Mouse (Mus musculus) CH12.LX (cell line): ENCODE measurements around the gene Spire2. TPM values are rescaled to one million over a fixed set of nuclear protein-coding genes. Genes with fewer than 3 reads are reported as not detected.

Experiments
- DNase-seq: peaks from one replicate; pipeline ENCODE4 v3.0.0-alpha.2; 2013; ENCODE audit errors: extremely low read depth
- H3K27ac ChIP-seq: 2 replicates; pipeline ENCODE4 v1.5.1; 2012; ENCODE audit warnings: low read depth, mild to moderate bottlenecking, control low read depth, moderate library complexity; ENCODE audit not compliant: insufficient read depth
- H3K27me3 ChIP-seq: replicated peaks from 2 replicates; pipeline ENCODE3; 2012; ENCODE audit warnings: inconsistent platforms
- H3K36me3 ChIP-seq, 2 experiments: replicated peaks in 1 of 2; 2 replicates each; pipeline versions ENCODE3 to v1.6.1; 2012; ENCODE audit warnings: inconsistent platforms in 1 of 2, low read length in 1 of 2, mild to moderate bottlenecking in 1 of 2, mixed read lengths in 1 of 2, moderate library complexity in 1 of 2; ENCODE audit not compliant: control insufficient read depth in 1 of 2, insufficient read depth in 1 of 2
- H3K4me1 ChIP-seq, 2 experiments: 2 replicates each; pipeline ENCODE4 v1.6.1; 2012; ENCODE audit warnings: inconsistent platforms in 1 of 2, moderate library complexity in 1 of 2; ENCODE audit not compliant: insufficient read depth in 2 of 2, control insufficient read depth in 1 of 2
- H3K4me2 ChIP-seq: 2 replicates; pipeline ENCODE4 v1.6.1; 2012; ENCODE audit warnings: low read depth, mild to moderate bottlenecking, control low read depth; ENCODE audit not compliant: poor library complexity, insufficient read depth, severe bottlenecking
- H3K4me3 ChIP-seq, 3 experiments: fragments of 150-350 bp in 1 of 3; sonication (generic) in 1 of 3; replicated peaks in 1 of 3; 2 replicates each; pipeline versions ENCODE3 to v1.5.1; 2011 to 2012; ENCODE audit warnings: low read depth in 2 of 3, low read length in 2 of 3, mild to moderate bottlenecking in 2 of 3, moderate library complexity in 2 of 3, control low read depth in 1 of 3, improper control_type of control experiment in 1 of 3, inconsistent platforms in 1 of 3, mixed read lengths in 1 of 3; ENCODE audit not compliant: poor library complexity in 1 of 3
- H3K79me2 ChIP-seq: replicated peaks from 2 replicates; pipeline ENCODE4 v1.6.1; 2012; ENCODE audit warnings: mild to moderate bottlenecking, moderate library complexity; ENCODE audit not compliant: control insufficient read depth, poor library complexity, insufficient read depth, severe bottlenecking; ENCODE audit errors: extremely low read depth
- H3K9ac ChIP-seq: 2 replicates; pipeline ENCODE4 v1.6.1; 2012; ENCODE audit warnings: low read depth, mild to moderate bottlenecking, control low read depth, moderate library complexity; ENCODE audit not compliant: insufficient read depth
- H3K9me3 ChIP-seq: replicated peaks from 2 replicates; pipeline ENCODE3; 2012; ENCODE audit warnings: low read length, inconsistent platforms, mixed read lengths
- BHLHE40 ChIP-seq: IDR thresholded peaks from 2 replicates; pipeline ENCODE4 v1.6.1; 2011; ENCODE audit warnings: mild to moderate bottlenecking, low read depth, low read length, improper control_type of control experiment
- CHD1 ChIP-seq: IDR thresholded peaks from 2 replicates; pipeline ENCODE4 v1.6.1; 2012; ENCODE audit warnings: low read depth, low read length, improper control_type of control experiment, inconsistent platforms
- CHD2 ChIP-seq: IDR thresholded peaks from 2 replicates; pipeline ENCODE4 v1.6.1; 2011; ENCODE audit warnings: low read length, improper control_type of control experiment
- CTCF ChIP-seq, 2 experiments: IDR thresholded peaks in 1 of 2; conservative IDR thresholded peaks in 1 of 2; 2 replicates each; pipeline ENCODE4 v1.5.1; 2011 to 2012; ENCODE audit warnings: low read depth in 2 of 2, low read length in 2 of 2, improper control_type of control experiment in 1 of 2, inconsistent platforms in 1 of 2, mild to moderate bottlenecking in 1 of 2, moderate library complexity in 1 of 2
- E2F4 ChIP-seq: IDR thresholded peaks from 2 replicates; pipeline ENCODE4 v1.6.1; 2011; ENCODE audit warnings: low read depth, low read length, improper control_type of control experiment; ENCODE audit not compliant: insufficient replicate concordance
- ELF1 ChIP-seq: IDR thresholded peaks from 2 replicates; pipeline ENCODE4 v1.6.1; 2014; ENCODE audit warnings: low read depth, mild to moderate bottlenecking, inconsistent platforms, low read length, improper control_type of control experiment
- EP300 ChIP-seq: IDR thresholded peaks from 2 replicates; pipeline ENCODE4 v1.6.1; 2011; ENCODE audit warnings: low read length, improper control_type of control experiment
- ETS1 ChIP-seq: conservative IDR thresholded peaks from 2 replicates; pipeline ENCODE4 v1.6.1; 2012; ENCODE audit warnings: low read depth, mild to moderate bottlenecking, inconsistent platforms, low read length, improper control_type of control experiment, moderate library complexity
- GABPA ChIP-seq: IDR thresholded peaks from 2 replicates; pipeline ENCODE4 v1.6.1; 2012; ENCODE audit warnings: low read depth, low read length, improper control_type of control experiment, inconsistent platforms; ENCODE audit not compliant: insufficient replicate concordance
- HCFC1 ChIP-seq: IDR thresholded peaks from 2 replicates; pipeline ENCODE4 v1.6.1; 2012; ENCODE audit warnings: low read depth, mild to moderate bottlenecking, inconsistent platforms, low read length, improper control_type of control experiment
- IRF4 ChIP-seq: IDR thresholded peaks from 2 replicates; pipeline ENCODE4 v1.6.1; 2014; ENCODE audit warnings: low read depth, mild to moderate bottlenecking, inconsistent platforms, low read length, improper control_type of control experiment
- JUN ChIP-seq: IDR thresholded peaks from 2 replicates; pipeline ENCODE4 v1.6.1; 2011; ENCODE audit warnings: low read depth, mild to moderate bottlenecking, low read length, improper control_type of control experiment, moderate library complexity; ENCODE audit not compliant: insufficient read depth
- JUND ChIP-seq: conservative IDR thresholded peaks from 2 replicates; pipeline ENCODE4 v1.6.1; 2011; ENCODE audit warnings: low read depth, low read length, improper control_type of control experiment
- KAT2A ChIP-seq: IDR thresholded peaks from 2 replicates; pipeline ENCODE4 v1.6.1; 2012; ENCODE audit warnings: low read length, improper control_type of control experiment, inconsistent platforms; ENCODE audit not compliant: insufficient replicate concordance
- MAFK ChIP-seq: IDR thresholded peaks from 2 replicates; pipeline ENCODE4 v1.6.1; 2011; ENCODE audit warnings: low read length, improper control_type of control experiment; ENCODE audit not compliant: insufficient replicate concordance
- MAX ChIP-seq: IDR thresholded peaks from 2 replicates; pipeline ENCODE4 v1.6.1; 2011; ENCODE audit warnings: low read length, improper control_type of control experiment
- MAZ ChIP-seq: IDR thresholded peaks from 2 replicates; pipeline ENCODE4 v1.6.1; 2012; ENCODE audit warnings: low read depth, mild to moderate bottlenecking, inconsistent platforms, low read length, improper control_type of control experiment, moderate library complexity
- MEF2A ChIP-seq: IDR thresholded peaks from 2 replicates; pipeline ENCODE4 v1.6.1; 2014; ENCODE audit warnings: low read depth, mild to moderate bottlenecking, inconsistent platforms, low read length, improper control_type of control experiment, borderline replicate concordance
- MXI1 ChIP-seq: IDR thresholded peaks from 2 replicates; pipeline ENCODE4 v1.6.1; 2011; ENCODE audit warnings: mild to moderate bottlenecking, low read depth, low read length, improper control_type of control experiment
- MYC ChIP-seq: IDR thresholded peaks from 2 replicates; pipeline ENCODE4 v1.6.1; 2011; ENCODE audit warnings: low read depth, mild to moderate bottlenecking, improper control_type of control experiment, low read length
- NELFE ChIP-seq: IDR thresholded peaks from 2 replicates; pipeline ENCODE4 v1.6.1; 2011; ENCODE audit warnings: low read depth, low read length, improper control_type of control experiment
- NRF1 ChIP-seq: IDR thresholded peaks from 2 replicates; pipeline ENCODE4 v1.6.1; 2014; ENCODE audit warnings: low read depth, mild to moderate bottlenecking, inconsistent platforms, low read length, improper control_type of control experiment, moderate library complexity
- PAX5 ChIP-seq: IDR thresholded peaks from 2 replicates; pipeline ENCODE4 v1.6.1; 2012; ENCODE audit warnings: low read length, inconsistent platforms, mixed read lengths
- POLR2A ChIP-seq: IDR thresholded peaks from 2 replicates; pipeline ENCODE4 v1.6.1; 2011; ENCODE audit warnings: low read depth, mild to moderate bottlenecking, improper control_type of control experiment, low read length
- POLR2AphosphoS2 ChIP-seq: IDR thresholded peaks from 2 replicates; pipeline ENCODE4 v1.6.1; 2011; ENCODE audit warnings: low read depth, low read length, improper control_type of control experiment
- RAD21 ChIP-seq: IDR thresholded peaks from 2 replicates; pipeline ENCODE4 v1.6.1; 2011; ENCODE audit warnings: low read depth, mild to moderate bottlenecking, low read length, improper control_type of control experiment, moderate library complexity
- RCOR1 ChIP-seq: conservative IDR thresholded peaks from 2 replicates; pipeline ENCODE4 v1.6.1; 2012; ENCODE audit warnings: low read depth, mild to moderate bottlenecking, inconsistent platforms, low read length, improper control_type of control experiment
- SIN3A ChIP-seq: IDR thresholded peaks from 2 replicates; pipeline ENCODE4 v1.6.1; 2012; ENCODE audit warnings: low read length, improper control_type of control experiment, inconsistent platforms
- SMC3 ChIP-seq: IDR thresholded peaks from 2 replicates; pipeline ENCODE4 v1.6.1; 2011; ENCODE audit warnings: low read depth, low read length, improper control_type of control experiment
- TBP ChIP-seq: conservative IDR thresholded peaks from 2 replicates; pipeline ENCODE4 v1.6.1; 2011; ENCODE audit warnings: low read depth, low read length, improper control_type of control experiment
- TCF12 ChIP-seq: IDR thresholded peaks from 2 replicates; pipeline ENCODE4 v1.6.1; 2014; ENCODE audit warnings: low read depth, mild to moderate bottlenecking, inconsistent platforms, low read length, improper control_type of control experiment
- UBTF ChIP-seq: IDR thresholded peaks from 2 replicates; pipeline ENCODE4 v1.6.1; 2012; ENCODE audit warnings: low read depth, mild to moderate bottlenecking, inconsistent platforms, low read length, improper control_type of control experiment, moderate library complexity
- USF1 ChIP-seq: IDR thresholded peaks from 2 replicates; pipeline ENCODE4 v1.6.1; 2014; ENCODE audit warnings: low read depth, mild to moderate bottlenecking, inconsistent platforms, low read length, improper control_type of control experiment
- USF2 ChIP-seq: conservative IDR thresholded peaks from 2 replicates; pipeline ENCODE4 v1.6.1; 2011; ENCODE audit warnings: low read depth, low read length, improper control_type of control experiment
- ZC3H11A ChIP-seq: IDR thresholded peaks from 2 replicates; pipeline ENCODE4 v1.6.1; 2012; ENCODE audit warnings: low read depth, mild to moderate bottlenecking, inconsistent platforms, low read length, improper control_type of control experiment
- ZKSCAN1 ChIP-seq: IDR thresholded peaks from 2 replicates; pipeline ENCODE4 v1.6.1; 2012; ENCODE audit warnings: low read depth, inconsistent platforms, low read length, improper control_type of control experiment, borderline replicate concordance
- ZMIZ1 ChIP-seq: IDR thresholded peaks from 2 replicates; pipeline ENCODE4 v1.6.1; 2012; ENCODE audit warnings: low read depth, mild to moderate bottlenecking, inconsistent platforms, low read length, improper control_type of control experiment
- ZNF384 ChIP-seq: IDR thresholded peaks from 2 replicates; pipeline ENCODE4 v1.6.1; 2012; ENCODE audit warnings: low read depth, low read length, improper control_type of control experiment, inconsistent platforms
- dilution Hi-C: fragments of 300-500 bp; cut with MboI; formaldehyde crosslinking; loops from 2 replicates; pipeline ENCODE4 v1.14.3; 2020; ENCODE audit warnings: low sequenced_read_pairs; ENCODE audit not compliant: extremely low pct_unique_long_range_greater_than_20kb, extremely low pct_ligation_motif_present
- in situ Hi-C: fragments of 300-500 bp; cut with MboI; formaldehyde crosslinking; loops from 3 replicates; pipeline ENCODE4 v1.14.3; 2019; ENCODE audit warnings: low sequenced_read_pairs, low pct_ligation_motif_present, low pct_unique_long_range_greater_than_20kb, mixed read lengths
- polyA plus RNA-seq: library from polyadenylated mRNA; unstranded; fragments of >175 nt; gene quantifications from 2 replicates; pipeline ENCODE4 v1.2.1, GENCODE M21; 2012; ENCODE audit warnings: low read depth; ENCODE audit not compliant: insufficient read length
- total RNA-seq, 2 experiments: library from RNA; depleted of rRNA; stranded (reverse); fragments of 300-350 nt in 1 of 2; fragments of >200 nt in 1 of 2; gene quantifications; 2 replicates each; pipeline ENCODE4 v1.2.3; 2012 to 2014

Spire2 gene
- total and polyA plus RNA-seq, 3 experiments: 1.1 to 2.9 (median 2.6) TPM

GRCm38 (mm10) chr8:123411246-123411645, 78.7 kb downstream of the Spire2 start, which contains the start of gene Tubb3:
Gene Tubb3 (plus strand): TSS chr8:123411424.
- peak within 1 kb of the TSS in 2 of 3 experiments; percentile 36 to 55 for H3K4me3 ChIP-seq
- in situ Hi-C loops (no loop called here), dilution Hi-C loops (no loop called here)
- no peaks in the 10 kb centered on the region for H3K9me3 ChIP-seq
- peak within 1 kb of the TSS; percentile 95 for H3K4me2 ChIP-seq
- no peaks in the 10 kb centered on the region for H3K36me3 ChIP-seq
- H3K4me1 ChIP-seq: peaks cover 36 to 70% of the 10 kb centered on the region in 2 experiments
- DNase-seq: peak; percentile 73
- H3K27me3 ChIP-seq: peaks cover 41% of the 10 kb centered on the region
- H3K27ac ChIP-seq: no peak within 1 kb of the TSS
- H3K9ac ChIP-seq: peak within 1 kb of the TSS; percentile 16; the same call in 1 of the 2 replicates
- no peaks in the 10 kb centered on the region for H3K79me2 ChIP-seq
- no peak for TF ChIP-seq JUN
- no peak for TF ChIP-seq MEF2A
- TF ChIP-seq POLR2A: peak; percentile 51; the same call in 1 of the 2 replicates
- peak; percentile 19; the same call in 1 of the 2 replicates for TF ChIP-seq BHLHE40
- no peak for TF ChIP-seq MAFK
- TF ChIP-seq E2F4: no peak
- TF ChIP-seq CHD1: no peak
- peak; percentile 76 for TF ChIP-seq MXI1
- TF ChIP-seq SIN3A: no peak; the same call in 1 of the 2 replicates
- no peak for TF ChIP-seq ZC3H11A
- no peak for TF ChIP-seq HCFC1
- no peak for TF ChIP-seq JUND
- TF ChIP-seq CHD2: no peak
- no peak for TF ChIP-seq GABPA
- TF ChIP-seq RAD21: no peak
- no peak for TF ChIP-seq ZMIZ1
- no peak for TF ChIP-seq EP300
- TF ChIP-seq ZNF384: no peak
- TF ChIP-seq MAX: peak; percentile 31; the same call in 1 of the 2 replicates
- TF ChIP-seq PAX5: no peak
- TF ChIP-seq SMC3: no peak
- TF ChIP-seq TBP: peak; percentile 59; the same call in 1 of the 2 replicates
- no peak for TF ChIP-seq MYC
- TF ChIP-seq NELFE: no peak
- TF ChIP-seq ELF1: no peak
- no peak for TF ChIP-seq TCF12
- no peak for TF ChIP-seq ETS1
- no peak for TF ChIP-seq USF2
- TF ChIP-seq ZKSCAN1: no peak
- no peak for TF ChIP-seq CTCF (conservative IDR thresholded peaks at IDR 0.05 in 1 of 2, IDR thresholded peaks at IDR 0.05 in 1 of 2; ENCODE audit: low read depth in 2 of 2, low read length in 2 of 2)
- TF ChIP-seq POLR2AphosphoS2: no peak
- no peak for TF ChIP-seq NRF1
- no peak for TF ChIP-seq KAT2A
- TF ChIP-seq MAZ: peak; percentile 60
- no peak for TF ChIP-seq USF1
- no peak for TF ChIP-seq IRF4
- no peak; the same call in 1 of the 2 replicates for TF ChIP-seq UBTF
- no peak for TF ChIP-seq RCOR1
